ENCODE assay signal across 11 mouse cellular contexts in the genomic region with DNA sequence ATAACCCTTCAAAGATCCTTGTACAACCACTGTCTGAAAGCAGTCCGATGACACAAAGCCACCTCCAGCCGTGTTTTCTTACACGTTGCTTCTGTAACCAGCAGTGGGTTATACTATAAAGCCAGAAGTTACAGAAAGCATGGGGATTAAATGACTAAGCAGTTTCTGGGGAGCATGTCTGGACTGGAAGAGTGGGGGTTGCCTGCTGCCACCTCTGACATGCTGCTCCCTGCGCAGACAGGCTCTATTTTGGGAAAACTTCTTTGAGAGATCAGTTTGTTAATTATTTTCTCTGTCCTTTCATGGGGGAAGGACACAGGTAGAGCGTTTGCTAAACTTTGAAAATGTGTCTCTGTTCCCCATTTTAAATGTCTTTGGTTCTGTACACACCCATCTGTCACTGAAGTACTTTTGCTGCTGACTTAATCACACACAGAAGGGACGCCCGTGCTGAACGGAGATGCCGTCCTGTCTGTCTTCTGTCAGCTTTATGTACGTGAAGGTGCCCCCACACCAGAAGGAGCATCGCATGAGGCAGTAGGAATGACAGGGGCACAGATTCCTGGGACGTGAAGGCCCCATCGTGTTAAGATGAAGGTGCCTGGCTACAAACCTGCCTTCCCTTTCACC. TPM values are rescaled to one million over a fixed set of nuclear protein-coding genes. Genes with fewer than 3 reads are reported as not detected.
DNase-seq lines count a peak whose midpoint lies in the region; ATAC-seq and TF ChIP-seq lines count a peak whose summit lies in the region.
"Had no signal": no experiment of that assay in that cellular context is flagged by ENCODE, and none has a peak within 500 bp of the region (broad histone marks: within the 10 kb centered on the region; RNA-seq: fewer than 3 reads in every experiment).

No protein-coding gene starts in this region.

- no peak for TF ChIP-seq POLR2A in brain, embryonic 14.5 days (IDR thresholded peaks at IDR 0.05; ENCODE audit: borderline replicate concordance, extremely low read depth, insufficient read depth, insufficient read length, poor library complexity, severe bottlenecking)

- TF ChIP-seq CTCF in gastrocnemius, adult 2 months (IDR thresholded peaks at IDR 0.05): no peak
- no peak for TF ChIP-seq CTCF in brain, embryonic 14.5 days (IDR thresholded peaks at IDR 0.05; ENCODE audit: borderline replicate concordance, extremely low read depth, insufficient read depth, insufficient read length)
- TF ChIP-seq CTCF in heart, postnatal 0 days (IDR thresholded peaks at IDR 0.05; ENCODE audit: low read depth): no peak

- H3K9me3 ChIP-seq in heart, postnatal 0 days (replicated peaks; ENCODE audit: control insufficient read depth, low read length): no peaks in the 10 kb centered on the region
- H3K9me3 ChIP-seq in liver, embryonic 11.5 days (ENCODE audit: control insufficient read depth, low read length): no peaks in the 10 kb centered on the region

- H3K4me2 ChIP-seq in heart, postnatal 0 days (ENCODE audit: low read depth, low read length): peak overlapping the region; percentile 55
- peak overlapping the region; percentile 12; the same call in 1 of the 2 replicates for H3K4me2 ChIP-seq in liver, embryonic 11.5 days

- WGBS in heart, postnatal 0 days: 34% methylated on average over 13 of the region's 13 CpGs
- 54% methylated on average over 13 of the region's 13 CpGs for WGBS in liver, embryonic 11.5 days

- H3K9ac ChIP-seq in heart, postnatal 0 days (replicated peaks; ENCODE audit: low read depth, low read length): peak overlapping the region; percentile 26; the same call in 1 of the 2 replicates
- H3K9ac ChIP-seq in liver, embryonic 11.5 days (ENCODE audit: low read depth, low read length): peak overlapping the region; percentile 4; the same call in 1 of the 2 replicates

- H3K27me3 ChIP-seq in heart, postnatal 0 days (ENCODE audit: control insufficient read depth, insufficient read depth, low read length): no peaks in the 10 kb centered on the region
- no peaks in the 10 kb centered on the region for H3K27me3 ChIP-seq in liver, embryonic 11.5 days (replicated peaks; ENCODE audit: control insufficient read depth, insufficient read depth, low read length)

- TF ChIP-seq EP300 in heart, postnatal 0 days (IDR thresholded peaks at IDR 0.05; ENCODE audit: low read depth): no peak

- no peaks in the 10 kb centered on the region; the same call in 1 of the 2 replicates for H3K36me3 ChIP-seq in heart, postnatal 0 days (replicated peaks; ENCODE audit: control insufficient read depth, insufficient read depth, low read length)
- peaks cover 2% of the 10 kb centered on the region; the same call in 1 of the 2 replicates for H3K36me3 ChIP-seq in liver, embryonic 11.5 days (ENCODE audit: control insufficient read depth, insufficient read depth, low read length)

- H3K4me3 ChIP-seq in gastrocnemius, adult 2 months: peak overlapping the region; percentile 34; the same call in 1 of the 2 replicates
- H3K4me3 ChIP-seq in heart, postnatal 0 days (ENCODE audit: low read depth, low read length): peak overlapping the region; percentile 25
- H3K4me3 ChIP-seq in liver, embryonic 11.5 days (ENCODE audit: low read depth, low read length): no peak overlapping the region

- H3K4me1 ChIP-seq in heart, postnatal 0 days (ENCODE audit: control insufficient read depth, insufficient read depth): peaks cover 4% of the 10 kb centered on the region
- peaks cover 2% of the 10 kb centered on the region; the same call in 1 of the 2 replicates for H3K4me1 ChIP-seq in liver, embryonic 11.5 days (replicated peaks; ENCODE audit: control insufficient read depth, insufficient read depth, low read length)

- DNase-seq in gastrocnemius, adult 2 months: no peak
- no peak for DNase-seq in gastrocnemius, adult 18-20 months (ENCODE audit: low spot score)
- DNase-seq in brain, embryonic 14.5 days (ENCODE audit: low read depth): peak; percentile 48
- peak; percentile 29 for DNase-seq in heart, postnatal 0 days (ENCODE audit: low spot score)
- no peak for DNase-seq in liver, embryonic 11.5 days (ENCODE audit: low spot score)
- DNase-seq in left cerebral cortex, postnatal 36 days (ENCODE audit: low spot score in 2 of 2): no peak
- DNase-seq in lung, adult 18-20 months: no peak
- no peak for DNase-seq in gastrocnemius, postnatal 14 days
- DNase-seq: adrenal gland, postnatal 36 days had no signal

- intact Hi-C loops in gastrocnemius, adult 2 months (cut with DNase I): no loop called here
- intact Hi-C loops in left cerebral cortex, postnatal 36 days (cut with DNase I): no loop called here
- intact Hi-C loops in gastrocnemius, postnatal 14 days (cut with DNase I; ENCODE audit: low total_unique reads): no loop called here

- peak overlapping the region; percentile 73 for H3K27ac ChIP-seq in gastrocnemius, adult 2 months
- peak overlapping the region; percentile 58 for H3K27ac ChIP-seq in heart, postnatal 0 days (ENCODE audit: low read depth)
- H3K27ac ChIP-seq in liver, embryonic 11.5 days (ENCODE audit: low read depth, low read length): no peak overlapping the region

- peak; percentile 47 for ATAC-seq in heart, postnatal 0 days (ENCODE audit: insufficient read depth, low read depth)
- peak; percentile 68 for ATAC-seq in liver, embryonic 11.5 days (replicated peaks; ENCODE audit: low FRiP score)
- ATAC-seq: intestine, postnatal 0 days; midbrain, embryonic 16.5 days had no signal

RNA-seq across cellular contexts. Expression of gene Kidins220, which starts 11.2 kb away (rescaled TPM):
- total RNA-seq in gastrocnemius, adult 2 months (2021): 10 to 100 TPM; 51.3 to 56.5 TPM
- total RNA-seq in gastrocnemius, adult 18-20 months (2021): 10 to 100 TPM; 54.0 to 57.9 TPM
- polyA plus RNA-seq in brain, embryonic 14.5 days (2012; rRNA removed): 205 and 265 TPM in 2 replicates
- total RNA-seq in heart, postnatal 0 days (2014; rRNA removed; ENCODE audit: low replicate concordance): 61.3 and 64.3 TPM in 2 replicates
- 18.8 and 24.6 TPM in 2 replicates for polyA plus RNA-seq in heart, postnatal 0 days (2015; fragmentation: Nextera tagmentation; extraction: Ambion mirVana)
- 22.8 and 23.7 TPM in 2 replicates for polyA plus RNA-seq in liver, embryonic 11.5 days (2014; fragmentation: Nextera tagmentation; extraction: Ambion mirVana)
- total RNA-seq in left cerebral cortex, postnatal 36 days (2021): 100 to 1,000 TPM; 269 to 333 TPM
- 10 to 100 TPM; 31.9 to 35.8 TPM for total RNA-seq in gastrocnemius, postnatal 14 days (2021)

Comparison
In these comparisons a context has a peak if more than half of its experiments do, and no peak if none do; other contexts are left out.
1. DNase-seq: peak in brain, embryonic 14.5 days (single experiment) and heart, postnatal 0 days (single experiment); none in gastrocnemius, adult 2 months (single experiment), gastrocnemius, adult 18-20 months (single experiment), liver, embryonic 11.5 days (single experiment), left cerebral cortex, postnatal 36 days (0 of 2), lung, adult 18-20 months (0 of 2) and gastrocnemius, postnatal 14 days (single experiment).